Comparison of ENCODE assay signal across 18 mouse cellular contexts in genomic region chr7:46987073-46987472, GRCm38 (mm10). TPM values are rescaled to one million over a fixed set of nuclear protein-coding genes. Genes with fewer than 3 reads are reported as not detected.
DNase-seq lines count a peak whose midpoint lies in the region; ATAC-seq and TF ChIP-seq lines count a peak whose summit lies in the region.
"Had no signal": no experiment of that assay in that cellular context is flagged by ENCODE, and none has a peak within 500 bp of the region (broad histone marks: within the 10 kb centered on the region; RNA-seq: fewer than 3 reads in every experiment).

No protein-coding gene starts in this region.

- H3K36me3 ChIP-seq in embryonic facial prominence, embryonic 13.5 days: peaks cover 8% of the 10 kb centered on the region
- H3K36me3 ChIP-seq in embryonic facial prominence, embryonic 10.5 days (replicated peaks): peaks cover 15% of the 10 kb centered on the region
- peaks cover 16% of the 10 kb centered on the region for H3K36me3 ChIP-seq in kidney, embryonic 15.5 days
- H3K36me3 ChIP-seq in stomach, embryonic 14.5 days (ENCODE audit: control insufficient read depth, insufficient read depth, low read length): peaks cover 6% of the 10 kb centered on the region; the same call in 1 of the 2 replicates
- H3K36me3 ChIP-seq in stomach, postnatal 0 days (ENCODE audit: control insufficient read depth, insufficient read depth, low read length): no peaks in the 10 kb centered on the region

- H3K4me3 ChIP-seq in embryonic facial prominence, embryonic 13.5 days: no peak overlapping the region
- no peak overlapping the region for H3K4me3 ChIP-seq in embryonic facial prominence, embryonic 10.5 days
- no peak overlapping the region for H3K4me3 ChIP-seq in kidney, embryonic 15.5 days (replicated peaks)
- H3K4me3 ChIP-seq in stomach, embryonic 14.5 days (ENCODE audit: low read depth, low read length): no peak overlapping the region
- H3K4me3 ChIP-seq in stomach, postnatal 0 days (ENCODE audit: low read depth, low read length): no peak overlapping the region
- H3K4me3 ChIP-seq: forebrain, embryonic 15.5 days; gastrocnemius, adult 2 months; hindbrain, embryonic 12.5 days; liver, embryonic 13.5 days; midbrain, embryonic 10.5 days had no signal

- H3K4me2 ChIP-seq in embryonic facial prominence, embryonic 13.5 days: no peak overlapping the region
- no peak overlapping the region for H3K4me2 ChIP-seq in kidney, embryonic 15.5 days
- H3K4me2 ChIP-seq in stomach, embryonic 14.5 days (replicated peaks; ENCODE audit: low read depth, low read length): no peak overlapping the region
- no peak overlapping the region for H3K4me2 ChIP-seq in stomach, postnatal 0 days (replicated peaks; ENCODE audit: low read depth)
- H3K4me2 ChIP-seq: forebrain, embryonic 15.5 days; hindbrain, embryonic 12.5 days; liver, embryonic 13.5 days had no signal

- H3K9ac ChIP-seq in embryonic facial prominence, embryonic 13.5 days: no peak overlapping the region
- H3K9ac ChIP-seq in kidney, embryonic 15.5 days: no peak overlapping the region
- H3K9ac ChIP-seq in stomach, embryonic 14.5 days (replicated peaks; ENCODE audit: low read depth, low read length): no peak overlapping the region
- H3K9ac ChIP-seq in stomach, postnatal 0 days (ENCODE audit: low read length): no peak overlapping the region
- H3K9ac ChIP-seq: forebrain, embryonic 15.5 days; hindbrain, embryonic 12.5 days; liver, embryonic 13.5 days had no signal

- no peak for DNase-seq in embryonic facial prominence, embryonic 10.5 days (ENCODE audit: low spot score)
- no peak for DNase-seq in kidney, adult 18-20 months
- no peak for DNase-seq in stomach, postnatal 0 days (ENCODE audit: low spot score)
- DNase-seq in frontal cortex, postnatal 36 days (ENCODE audit: low spot score in 2 of 2): no peak
- no peak for DNase-seq in thymus, postnatal 4 days
- DNase-seq: adrenal gland, postnatal 25 days; B cell, adult 2 months; gastrocnemius, adult 2 months; kidney, postnatal 25 days; liver, embryonic 13.5 days; right cerebral cortex, postnatal 14 days; thymus, postnatal 36 days had no signal

- ATAC-seq in embryonic facial prominence, embryonic 13.5 days (ENCODE audit: insufficient number of reproducible peaks, insufficient read depth, low FRiP score, low TSS enrichment, low read depth): no peak
- ATAC-seq in kidney, embryonic 15.5 days (replicated peaks; ENCODE audit: low FRiP score): peak; percentile 49; the same call in 1 of the 2 replicates
- no peak; the same call in 1 of the 2 replicates for ATAC-seq in stomach, embryonic 14.5 days (ENCODE audit: insufficient number of reproducible peaks, insufficient read depth, low FRiP score, low read depth)
- no peak for ATAC-seq in stomach, postnatal 0 days (ENCODE audit: low FRiP score, low TSS enrichment)
- ATAC-seq: forebrain, embryonic 15.5 days had no signal

- no peaks in the 10 kb centered on the region for H3K27me3 ChIP-seq in embryonic facial prominence, embryonic 13.5 days
- H3K27me3 ChIP-seq in embryonic facial prominence, embryonic 10.5 days (replicated peaks; ENCODE audit: low read depth, poor library complexity, severe bottlenecking): no peaks in the 10 kb centered on the region
- H3K27me3 ChIP-seq in kidney, embryonic 15.5 days: no peaks in the 10 kb centered on the region
- no peaks in the 10 kb centered on the region for H3K27me3 ChIP-seq in stomach, embryonic 14.5 days (ENCODE audit: control insufficient read depth, insufficient read depth, low read length)
- H3K27me3 ChIP-seq in stomach, postnatal 0 days (ENCODE audit: control insufficient read depth, insufficient read depth, low read length): no peaks in the 10 kb centered on the region
- H3K27me3 ChIP-seq: forebrain, embryonic 15.5 days; hindbrain, embryonic 12.5 days had no signal

- no peaks in the 10 kb centered on the region for H3K9me3 ChIP-seq in embryonic facial prominence, embryonic 13.5 days
- H3K9me3 ChIP-seq in embryonic facial prominence, embryonic 10.5 days: no peaks in the 10 kb centered on the region
- H3K9me3 ChIP-seq in kidney, embryonic 15.5 days (replicated peaks): no peaks in the 10 kb centered on the region
- no peaks in the 10 kb centered on the region for H3K9me3 ChIP-seq in stomach, embryonic 14.5 days (ENCODE audit: control insufficient read depth, low read depth, low read length)
- no peaks in the 10 kb centered on the region for H3K9me3 ChIP-seq in stomach, postnatal 0 days (ENCODE audit: control insufficient read depth, low read length)
- H3K9me3 ChIP-seq: forebrain, embryonic 15.5 days; hindbrain, embryonic 12.5 days; liver, embryonic 13.5 days; midbrain, embryonic 10.5 days had no signal

- no peak for TF ChIP-seq CTCF in stomach, postnatal 0 days (IDR thresholded peaks at IDR 0.05; ENCODE audit: low read depth)

- whole genome bisulfite sequencing in embryonic facial prominence, embryonic 13.5 days: 50% methylated on average over 2 of the region's 2 CpGs
- 67% methylated on average over 2 of the region's 2 CpGs for WGBS in embryonic facial prominence, embryonic 10.5 days
- WGBS in kidney, embryonic 15.5 days: 34% methylated on average over 2 of the region's 2 CpGs
- 17% methylated on average over 2 of the region's 2 CpGs for WGBS in stomach, embryonic 14.5 days
- whole genome bisulfite sequencing in stomach, postnatal 0 days: 24% methylated on average over 2 of the region's 2 CpGs

- peak overlapping the region; percentile 57 for H3K27ac ChIP-seq in embryonic facial prominence, embryonic 13.5 days
- no peak overlapping the region for H3K27ac ChIP-seq in embryonic facial prominence, embryonic 10.5 days (replicated peaks)
- H3K27ac ChIP-seq in kidney, embryonic 15.5 days: 0 out of 2 replicates have a peak overlapping the region, but pooled peaks have one; percentile 48
- peak overlapping the region; percentile 48; the same call in 1 of the 2 replicates for H3K27ac ChIP-seq in stomach, embryonic 14.5 days (ENCODE audit: low read length)
- no peak overlapping the region for H3K27ac ChIP-seq in stomach, postnatal 0 days (replicated peaks)
- H3K27ac ChIP-seq: gastrocnemius, adult 2 months; hindbrain, embryonic 12.5 days; liver, embryonic 13.5 days; midbrain, embryonic 10.5 days had no signal

- no peak for TF ChIP-seq EP300 in stomach, postnatal 0 days (optimal IDR thresholded peaks at IDR 0.05)

- H3K4me1 ChIP-seq in embryonic facial prominence, embryonic 13.5 days: peaks cover 17% of the 10 kb centered on the region
- H3K4me1 ChIP-seq in embryonic facial prominence, embryonic 10.5 days: peaks cover 7% of the 10 kb centered on the region
- H3K4me1 ChIP-seq in kidney, embryonic 15.5 days: peaks cover 16% of the 10 kb centered on the region
- H3K4me1 ChIP-seq in stomach, embryonic 14.5 days (ENCODE audit: control insufficient read depth, insufficient read depth, low read length): peaks cover 17% of the 10 kb centered on the region
- H3K4me1 ChIP-seq in stomach, postnatal 0 days (replicated peaks; ENCODE audit: control insufficient read depth, insufficient read depth): no peaks in the 10 kb centered on the region; the same call in 1 of the 2 replicates
- H3K4me1 ChIP-seq: hindbrain, embryonic 12.5 days had no signal

RNA-seq across cellular contexts. Expression of gene Gm9999, which starts 3.7 kb away (rescaled TPM):
- polyA plus RNA-seq in embryonic facial prominence, embryonic 13.5 days (2015; fragmentation: Nextera tagmentation; extraction: Ambion mirVana): not detected in 2 replicates
- not detected in 2 replicates for polyA plus RNA-seq in embryonic facial prominence, embryonic 10.5 days (2016; fragmentation: Nextera tagmentation; extraction: Ambion mirVana)
- polyA plus RNA-seq in kidney, embryonic 15.5 days (2015; fragmentation: Nextera tagmentation; extraction: Ambion mirVana): not detected in 2 replicates
- polyA plus RNA-seq in stomach, embryonic 14.5 days (2014; fragmentation: Nextera tagmentation; extraction: Ambion mirVana): not detected in 2 replicates
- polyA plus RNA-seq in stomach, postnatal 0 days (2015; fragmentation: Nextera tagmentation; extraction: Ambion mirVana): not detected in 2 replicates
- polyA plus RNA-seq: forebrain, embryonic 15.5 days; hindbrain, embryonic 12.5 days; liver, embryonic 13.5 days; midbrain, embryonic 10.5 days had no signal

RNA-seq across cellular contexts. Expression of gene Spty2d1, which starts 21.1 kb away (rescaled TPM):
- 18.8 and 20.0 TPM in 2 replicates for polyA plus RNA-seq in embryonic facial prominence, embryonic 13.5 days (2015; fragmentation: Nextera tagmentation; extraction: Ambion mirVana)
- 12.4 and 12.8 TPM in 2 replicates for polyA plus RNA-seq in embryonic facial prominence, embryonic 10.5 days (2016; fragmentation: Nextera tagmentation; extraction: Ambion mirVana)
- polyA plus RNA-seq in kidney, embryonic 15.5 days (2015; fragmentation: Nextera tagmentation; extraction: Ambion mirVana): 18.8 and 19.4 TPM in 2 replicates
- polyA plus RNA-seq in stomach, embryonic 14.5 days (2014; fragmentation: Nextera tagmentation; extraction: Ambion mirVana): 18.0 and 19.2 TPM in 2 replicates
- polyA plus RNA-seq in stomach, postnatal 0 days (2015; fragmentation: Nextera tagmentation; extraction: Ambion mirVana): 11.0 and 11.8 TPM in 2 replicates

RNA-seq across cellular contexts. Expression of gene Uevld, which starts 28.7 kb away (rescaled TPM):
- 10.3 and 11.2 TPM in 2 replicates for polyA plus RNA-seq in embryonic facial prominence, embryonic 13.5 days (2015; fragmentation: Nextera tagmentation; extraction: Ambion mirVana)
- 12.7 TPM in 2 replicates for polyA plus RNA-seq in embryonic facial prominence, embryonic 10.5 days (2016; fragmentation: Nextera tagmentation; extraction: Ambion mirVana)
- polyA plus RNA-seq in kidney, embryonic 15.5 days (2015; fragmentation: Nextera tagmentation; extraction: Ambion mirVana): 11.7 and 12.4 TPM in 2 replicates
- 13.1 and 13.4 TPM in 2 replicates for polyA plus RNA-seq in stomach, embryonic 14.5 days (2014; fragmentation: Nextera tagmentation; extraction: Ambion mirVana)
- 6.0 and 6.5 TPM in 2 replicates for polyA plus RNA-seq in stomach, postnatal 0 days (2015; fragmentation: Nextera tagmentation; extraction: Ambion mirVana)

Comparison
In these comparisons a context has a peak if more than half of its experiments do, and no peak if none do; other contexts are left out.
1. H3K27ac ChIP-seq: peak in embryonic facial prominence, embryonic 13.5 days (single experiment), kidney, embryonic 15.5 days (single experiment) and stomach, embryonic 14.5 days (single experiment); none in embryonic facial prominence, embryonic 10.5 days (single experiment) and stomach, postnatal 0 days (single experiment).